Mouse (Mus musculus): Measurements from ENCODE around the gene Chchd4.

- TF ChIP-seq CTCF (IDR thresholded peaks at IDR 0.05; ENCODE audit: borderline replicate concordance, extremely low read depth, insufficient read depth, insufficient read length) (no peak), POLR2A (IDR thresholded peaks at IDR 0.05; ENCODE audit: borderline replicate concordance, extremely low read depth, insufficient read depth, insufficient read length, poor library complexity, severe bottlenecking) (no peak)
These were observed 3.2 kb upstream of the Chchd4 start for GRCm38 (mm10) chr6:91476541-91476940.
